Mouse (Mus musculus): ENCODE data around the gene Aqp8. TPM values are rescaled to one million over a fixed set of nuclear protein-coding genes. Genes with fewer than 3 reads are reported as not detected.

Gene Aqp8
- polyA plus RNA-seq (2017; shearing (Covaris generic)): not detected

GRCm38 (mm10) chr7:123462070-123462501 is at the start of gene Aqp8:
TSS of gene Aqp8 (plus strand) at chr7:123462291.

GRCm38 (mm10) chr7:123500239-123501219 is 38.4 kb downstream of the Aqp8 start, which contains the start of gene Zkscan2:
TSS of gene Zkscan2 (minus strand) at chr7:123500449.

Other genes starting within 250 kb of the Aqp8 start
- gene Slc5a11, start 247.5 kb upstream of the Aqp8 start, polyA plus RNA-seq (2017; shearing (Covaris generic)): 0.32 TPM
- gene Lcmt1, start 92.5 kb upstream of the Aqp8 start, polyA plus RNA-seq (2017; shearing (Covaris generic)): 17.6 TPM
- gene Arhgap17, start 92.4 kb upstream of the Aqp8 start, polyA plus RNA-seq (2017; shearing (Covaris generic)): 39.7 TPM
- 0.09 TPM for gene Zkscan2, start 38.2 kb downstream of the Aqp8 start, polyA plus RNA-seq (2017; shearing (Covaris generic))

Data from effector memory CD4-positive, alpha-beta T cell, adult 5 months (primary cell).